Mouse (Mus musculus) stomach, embryonic 15.5 days (tissue): ENCODE results near the gene Znhit3. TPM values are rescaled to one million over a fixed set of nuclear protein-coding genes. Genes with fewer than 3 reads are reported as not detected.
A peak's percentile ranks its signal among the peaks of the same experiment; 100 is the strongest.

Experiments used
- ATAC-seq: fragments of 200-750 bp; cut with Nextera tagmentation; 2 replicates; pipeline ENCODE4 v1.8.0; 2017; ENCODE audit warnings: low read depth, moderate number of reproducible peaks, moderate TSS enrichment; ENCODE audit not compliant: insufficient read depth, low FRiP score
- H3K27ac ChIP-seq: fragments of 300-500 bp; sonication (generic); 2 replicates; pipeline ENCODE4 v1.5.1; 2015; ENCODE audit warnings: mild to moderate bottlenecking, inconsistent platforms
- H3K27me3 ChIP-seq: fragments of 300-500 bp; sonication (generic); replicated peaks from 2 replicates; pipeline ENCODE4 v1.6.1; 2015; ENCODE audit warnings: inconsistent platforms
- H3K36me3 ChIP-seq: fragments of 300-500 bp; sonication (generic); 2 replicates; pipeline ENCODE4 v1.6.1; 2015; ENCODE audit warnings: inconsistent platforms
- H3K4me1 ChIP-seq: fragments of 300-500 bp; sonication (generic); 2 replicates; pipeline ENCODE4 v1.6.1; 2015; ENCODE audit warnings: inconsistent platforms
- H3K4me2 ChIP-seq: fragments of 300-500 bp; sonication (generic); 2 replicates; pipeline ENCODE4 v1.6.1; 2015; ENCODE audit warnings: mild to moderate bottlenecking, inconsistent platforms
- H3K4me3 ChIP-seq: fragments of 300-500 bp; sonication (generic); replicated peaks from 2 replicates; pipeline ENCODE4 v1.5.1; 2015; ENCODE audit warnings: inconsistent platforms
- H3K9ac ChIP-seq: fragments of 300-500 bp; sonication (generic); 2 replicates; pipeline ENCODE4 v1.6.1; 2015; ENCODE audit warnings: inconsistent platforms
- H3K9me3 ChIP-seq: fragments of 300-500 bp; sonication (generic); 2 replicates; pipeline ENCODE4 v1.6.1; 2016; ENCODE audit warnings: inconsistent platforms
- WGBS: fragments of 180-500 bp; shearing (Covaris S2); methylation state at CpG from one replicate; pipeline ENCODE4 v1.1.7; 2015; 5-methylcytosine and 5-hydroxymethylcytosine counted together
- polyA plus RNA-seq: library from polyadenylated mRNA; unstranded; fragments of >200 nt; fragmentation: Nextera tagmentation; extraction: Ambion mirVana; gene quantifications from 2 replicates; pipeline ENCODE4 v1.2.1, GENCODE M21; 2015

Znhit3 gene
- polyA plus RNA-seq, 1 experiment from 2014 or later = 52.9 TPM

DNA sequence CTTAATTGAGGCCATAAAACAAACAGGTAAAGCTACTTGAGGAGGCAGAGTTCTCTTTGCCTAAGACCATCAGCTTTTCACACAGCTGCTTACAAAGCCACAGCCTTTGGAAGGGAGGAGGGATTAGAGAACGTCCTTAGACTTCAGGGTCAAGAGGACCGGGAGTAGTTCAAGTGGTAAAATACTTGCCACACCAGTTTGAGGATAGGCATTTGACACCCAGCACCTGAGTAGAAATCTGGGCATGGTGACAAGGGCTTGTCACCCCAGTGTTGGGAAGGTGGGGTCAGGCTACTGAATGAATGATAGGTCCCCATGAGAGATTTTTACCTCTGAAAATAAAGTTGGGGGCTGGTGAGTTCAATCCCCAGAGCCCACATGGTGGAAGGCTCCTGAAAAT, 36.4 kb upstream of the Znhit3 start:
- no peaks in the 10 kb centered on the region for H3K36me3 ChIP-seq
- H3K9me3 ChIP-seq = no peaks in the 10 kb centered on the region
- peaks cover 19% of the 10 kb centered on the region for H3K27me3 ChIP-seq
- ATAC-seq = no peak
- H3K4me3 ChIP-seq = no peak overlapping the region
- no peak overlapping the region for H3K27ac ChIP-seq
- H3K9ac ChIP-seq = no peak overlapping the region
- H3K4me1 ChIP-seq = peaks cover under 1% of the 10 kb centered on the region; the same call in 1 of the 2 replicates
- WGBS = 31% methylated on average over 2 of the region's 2 CpGs
- no peak overlapping the region for H3K4me2 ChIP-seq

DNA sequence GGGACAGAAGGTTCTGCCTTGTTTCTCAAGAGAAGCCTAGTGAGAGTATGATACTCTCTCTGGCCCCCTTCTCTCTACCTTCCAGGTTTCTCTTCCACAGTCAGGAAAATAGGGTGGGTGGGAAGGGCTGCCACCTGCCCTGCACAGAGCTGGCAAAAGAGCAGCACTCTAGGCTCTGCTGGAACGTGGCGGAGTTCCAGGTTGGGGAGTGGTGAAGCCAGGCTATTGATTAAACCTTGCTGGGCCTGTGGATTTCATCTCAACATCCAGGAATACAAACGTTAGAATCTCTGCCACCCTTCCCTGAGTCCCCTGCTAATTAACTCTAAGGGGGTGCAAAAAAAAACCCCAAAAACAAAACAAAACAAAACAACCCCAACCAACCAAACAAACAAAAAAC, 32.4 kb upstream of the Znhit3 start:
- H3K4me2 ChIP-seq = no peak overlapping the region
- no peak for ATAC-seq
- peaks cover 14% of the 10 kb centered on the region for H3K27me3 ChIP-seq
- 37% methylated on average over 3 of the region's 3 CpGs for WGBS
- H3K9me3 ChIP-seq = no peaks in the 10 kb centered on the region
- no peak overlapping the region for H3K4me3 ChIP-seq
- no peaks in the 10 kb centered on the region for H3K36me3 ChIP-seq
- H3K4me1 ChIP-seq = no peaks in the 10 kb centered on the region
- no peak overlapping the region for H3K9ac ChIP-seq
- no peak overlapping the region for H3K27ac ChIP-seq

DNA sequence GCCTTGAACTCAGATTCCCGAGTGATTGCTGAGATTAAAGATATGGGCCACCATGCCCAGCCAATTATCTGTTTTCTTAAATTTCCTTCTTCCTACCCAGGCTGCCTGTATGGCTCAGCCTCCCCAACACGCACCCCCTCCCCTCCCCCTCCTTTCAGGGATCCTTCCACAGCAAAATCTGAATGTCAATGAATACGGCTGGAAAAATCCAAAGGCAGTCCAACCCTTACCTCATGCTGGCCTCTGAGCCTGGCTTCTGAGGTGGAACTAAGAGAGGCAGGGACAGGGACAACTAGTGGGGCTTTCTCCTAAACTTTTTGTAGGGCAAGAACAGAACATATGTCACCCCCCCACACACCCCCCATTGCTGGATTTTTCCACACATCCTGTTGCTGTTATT, 31.9 kb upstream of the Znhit3 start:
- H3K4me3 ChIP-seq = no peak overlapping the region
- peaks cover 14% of the 10 kb centered on the region for H3K27me3 ChIP-seq
- WGBS = 60% methylated on average over 3 of the region's 3 CpGs
- H3K36me3 ChIP-seq = no peaks in the 10 kb centered on the region
- H3K4me2 ChIP-seq = no peak overlapping the region
- no peak overlapping the region for H3K27ac ChIP-seq
- H3K9me3 ChIP-seq = no peaks in the 10 kb centered on the region
- no peaks in the 10 kb centered on the region for H3K4me1 ChIP-seq
- no peak for ATAC-seq
- no peak overlapping the region for H3K9ac ChIP-seq

DNA sequence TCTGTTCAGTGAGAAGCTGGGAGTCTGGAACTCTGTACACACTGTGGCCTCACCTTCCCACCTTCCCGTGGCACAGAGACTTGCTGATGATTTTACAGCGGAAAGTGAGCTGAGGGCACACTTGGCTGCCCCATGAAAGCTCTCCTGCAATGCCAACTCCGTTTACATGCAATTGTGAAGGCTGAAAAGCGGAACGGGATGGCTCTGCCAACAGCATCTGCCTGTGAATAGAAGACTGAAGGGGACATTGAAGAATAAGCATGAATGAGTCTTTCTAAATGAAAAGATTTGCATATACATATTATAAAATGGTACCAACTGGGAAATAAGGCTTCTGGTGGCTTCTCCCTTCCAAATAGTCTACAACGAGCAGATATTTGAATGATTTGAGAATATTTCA, 31.0 kb upstream of the Znhit3 start:
- Histone ChIP-seq H3K9ac (no peak overlapping the region), H3K36me3 (no peaks in the 10 kb centered on the region), H3K4me1 (no peaks in the 10 kb centered on the region), H3K4me2 (no peak overlapping the region), H3K4me3 (no peak overlapping the region), H3K27me3 (peaks cover 14% of the 10 kb centered on the region), H3K9me3 (no peaks in the 10 kb centered on the region), H3K27ac (no peak overlapping the region)
- no peak for ATAC-seq
- 77% methylated on average over 6 of the region's 6 CpGs for WGBS

DNA sequence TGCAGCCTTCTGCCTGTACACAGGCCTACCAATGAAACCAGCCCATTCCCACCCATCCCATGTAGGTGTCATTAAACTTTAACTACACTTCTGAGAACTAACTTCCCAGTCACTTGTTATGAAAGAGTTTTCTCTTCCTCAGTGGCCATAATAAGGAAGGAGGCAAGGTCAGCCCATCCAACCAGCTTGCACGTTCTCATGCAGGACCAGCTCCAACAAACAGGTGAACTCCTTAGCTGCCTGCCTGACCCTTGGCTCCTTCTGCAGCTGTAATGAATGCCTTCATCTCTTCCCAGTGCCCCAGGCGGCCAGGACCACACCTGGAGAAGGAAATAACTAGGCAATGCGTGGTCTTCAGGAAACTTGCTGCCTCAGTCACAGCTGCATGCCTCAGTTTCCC, 29.7 kb upstream of the Znhit3 start:
- Histone ChIP-seq H3K9me3 (no peaks in the 10 kb centered on the region), H3K4me2 (no peak overlapping the region), H3K36me3 (no peaks in the 10 kb centered on the region), H3K4me1 (no peaks in the 10 kb centered on the region), H3K9ac (no peak overlapping the region), H3K4me3 (no peak overlapping the region), H3K27me3 (peaks cover 14% of the 10 kb centered on the region), H3K27ac (no peak overlapping the region)
- 39% methylated on average over 3 of the region's 3 CpGs for WGBS
- no peak for ATAC-seq

DNA sequence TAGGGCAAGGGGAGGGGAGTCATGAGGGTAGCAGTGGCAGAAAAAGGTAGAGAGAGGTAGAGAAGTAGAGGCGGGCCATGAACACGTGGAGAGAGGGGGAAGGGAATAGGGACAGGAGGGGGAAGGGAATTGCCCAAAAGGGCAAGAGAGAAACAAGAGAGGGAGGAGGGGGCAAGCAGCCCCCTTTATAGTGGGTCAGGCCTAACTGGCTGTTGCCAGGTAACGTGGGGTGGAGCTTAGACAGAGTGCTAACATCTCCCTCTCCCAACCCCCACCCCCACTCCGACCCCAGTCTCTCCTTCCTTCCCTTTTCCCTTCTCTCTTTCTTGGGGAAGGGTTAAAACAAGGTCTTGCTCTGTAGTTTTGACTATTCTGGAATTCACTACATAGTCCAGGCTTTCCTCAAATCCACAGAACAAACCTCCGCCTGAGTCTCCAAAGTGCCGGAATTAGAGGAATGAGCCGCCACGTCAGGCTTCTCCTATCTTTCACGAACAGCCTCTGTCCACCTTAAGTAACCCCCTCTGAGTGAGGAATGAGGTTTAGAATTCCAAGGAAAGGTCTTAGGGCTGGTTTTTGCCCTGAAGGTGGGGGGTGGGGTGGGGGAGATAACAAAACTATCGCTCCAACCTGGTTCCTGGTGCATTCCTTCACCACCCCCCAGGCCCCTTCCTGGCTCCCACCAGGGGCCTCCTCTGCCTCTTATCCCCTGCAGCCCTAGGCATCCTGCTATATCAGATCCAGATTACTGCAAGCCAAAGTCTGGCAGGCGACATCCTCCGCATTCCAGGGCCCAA, 28.7 kb upstream of the Znhit3 start:
- Histone ChIP-seq H3K27ac (no peak overlapping the region), H3K9me3 (no peaks in the 10 kb centered on the region), H3K4me2 (no peak overlapping the region), H3K4me1 (no peaks in the 10 kb centered on the region), H3K27me3 (peaks cover 14% of the 10 kb centered on the region), H3K4me3 (no peak overlapping the region), H3K9ac (no peak overlapping the region), H3K36me3 (no peaks in the 10 kb centered on the region)
- WGBS = 3% methylated on average over 12 of the region's 12 CpGs
- ATAC-seq = no peak

DNA sequence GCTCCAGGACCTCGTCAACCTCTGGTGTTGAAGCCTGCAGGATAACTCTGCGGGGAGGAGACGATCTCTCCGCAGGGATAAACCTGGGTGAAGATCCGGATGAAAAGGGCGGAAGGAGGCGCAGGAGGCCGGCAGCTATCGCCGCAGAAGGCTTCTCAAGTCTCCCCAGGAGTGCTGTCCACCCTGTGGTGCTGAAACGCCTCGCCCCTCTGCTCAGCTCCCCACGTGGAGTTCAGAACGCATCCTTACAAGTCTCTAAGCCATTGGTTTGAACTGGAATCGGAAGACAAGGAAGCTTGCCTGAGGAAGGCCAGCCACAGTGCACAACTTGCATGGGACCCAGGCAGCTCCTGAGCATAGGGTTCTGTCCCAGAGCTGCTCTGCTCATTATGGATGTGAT, 27.8 kb upstream of the Znhit3 start:
- H3K27ac ChIP-seq = no peak overlapping the region
- peak overlapping the region; percentile 25; the same call in 1 of the 2 replicates for H3K4me2 ChIP-seq
- H3K4me3 ChIP-seq = no peak overlapping the region
- H3K36me3 ChIP-seq = no peaks in the 10 kb centered on the region
- ATAC-seq = no peak
- no peaks in the 10 kb centered on the region for H3K9me3 ChIP-seq
- peaks cover 14% of the 10 kb centered on the region for H3K27me3 ChIP-seq
- H3K9ac ChIP-seq = no peak overlapping the region
- under 1% methylated on average over 15 of the region's 15 CpGs for WGBS
- H3K4me1 ChIP-seq = no peaks in the 10 kb centered on the region

DNA sequence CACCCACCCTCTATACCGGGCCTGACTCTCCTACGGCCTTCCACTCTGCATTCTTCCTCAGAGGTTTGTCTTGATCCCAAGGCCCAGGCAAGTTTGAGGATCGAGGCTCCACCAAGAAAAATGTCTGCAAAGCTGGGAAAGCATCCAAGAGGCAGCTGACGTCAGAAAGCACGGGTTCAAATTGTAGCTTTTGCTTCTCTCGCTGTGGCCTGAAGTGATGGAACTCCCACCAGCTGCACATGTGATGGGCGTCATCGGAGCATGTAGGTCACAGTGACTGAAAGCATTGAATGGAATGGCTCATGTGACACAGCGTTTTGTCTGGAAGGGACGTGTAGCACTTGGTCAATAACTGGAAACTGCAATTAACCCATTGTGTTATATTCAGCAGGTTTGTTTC, 24.0 kb upstream of the Znhit3 start:
- no peaks in the 10 kb centered on the region for H3K9me3 ChIP-seq
- H3K4me1 ChIP-seq = no peaks in the 10 kb centered on the region
- WGBS = 72% methylated on average over 10 of the region's 10 CpGs
- H3K9ac ChIP-seq = no peak overlapping the region
- no peak overlapping the region for H3K27ac ChIP-seq
- no peak for ATAC-seq
- no peak overlapping the region for H3K4me2 ChIP-seq
- H3K4me3 ChIP-seq = no peak overlapping the region
- H3K27me3 ChIP-seq = peaks cover 10% of the 10 kb centered on the region
- H3K36me3 ChIP-seq = no peaks in the 10 kb centered on the region

DNA sequence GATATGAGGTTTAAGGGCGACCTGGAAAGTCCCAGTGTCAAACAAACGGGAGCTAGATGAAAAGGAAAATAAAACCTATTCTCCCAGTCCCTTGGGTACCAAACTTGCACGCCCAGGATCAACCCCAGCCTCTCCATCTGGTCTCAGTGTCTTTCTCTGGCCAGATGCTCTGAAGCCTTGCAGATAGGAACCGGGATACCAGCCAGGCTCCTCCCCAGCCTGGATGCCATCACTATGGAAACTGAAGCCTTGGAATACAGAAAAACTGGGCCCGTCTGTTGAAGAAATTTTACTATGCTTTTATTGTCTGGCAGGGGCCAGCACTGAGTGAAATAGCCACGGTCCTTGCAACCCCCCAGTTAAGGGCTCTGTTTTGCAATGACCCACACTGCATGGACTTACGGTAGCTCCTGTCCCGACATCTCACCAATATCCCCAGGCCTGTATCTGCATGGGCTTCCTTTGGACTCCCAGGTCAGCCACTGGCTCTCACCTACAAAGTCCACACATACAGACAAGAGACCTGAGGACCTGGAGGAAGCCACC, 23.4 kb upstream of the Znhit3 start:
- H3K27ac ChIP-seq = no peak overlapping the region
- peaks cover 6% of the 10 kb centered on the region for H3K27me3 ChIP-seq
- no peak for ATAC-seq
- H3K4me2 ChIP-seq = no peak overlapping the region
- no peaks in the 10 kb centered on the region for H3K36me3 ChIP-seq
- H3K9me3 ChIP-seq = no peaks in the 10 kb centered on the region
- H3K9ac ChIP-seq = no peak overlapping the region
- no peaks in the 10 kb centered on the region for H3K4me1 ChIP-seq
- no peak overlapping the region for H3K4me3 ChIP-seq
- 62% methylated on average over 8 of the region's 8 CpGs for WGBS

DNA sequence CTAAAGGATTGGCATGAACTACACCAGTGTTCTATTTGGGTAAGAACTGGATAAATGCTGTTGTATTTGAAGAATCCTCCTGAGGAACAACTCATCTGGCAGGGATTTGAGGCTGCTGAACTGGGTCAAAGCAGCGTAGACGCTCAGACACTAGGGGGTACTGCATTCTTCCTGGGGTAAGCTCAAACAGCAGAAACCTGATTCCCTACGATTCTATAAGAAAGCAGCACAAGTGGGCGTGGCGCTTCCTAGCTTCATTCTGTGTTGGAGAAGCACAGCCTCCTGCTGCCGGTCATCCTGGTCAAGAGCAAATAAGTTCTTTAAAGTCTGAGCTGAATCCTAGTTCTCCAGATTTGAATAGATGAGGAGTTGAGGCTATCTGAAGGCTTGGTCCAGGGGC, 16.1 kb upstream of the Znhit3 start:
- no peak for ATAC-seq
- Histone ChIP-seq H3K4me2 (no peak overlapping the region), H3K4me1 (no peaks in the 10 kb centered on the region), H3K9me3 (no peaks in the 10 kb centered on the region), H3K27ac (no peak overlapping the region), H3K36me3 (no peaks in the 10 kb centered on the region), H3K9ac (no peak overlapping the region), H3K27me3 (no peaks in the 10 kb centered on the region), H3K4me3 (no peak overlapping the region)
- 13% methylated on average over 6 of the region's 6 CpGs for WGBS

DNA sequence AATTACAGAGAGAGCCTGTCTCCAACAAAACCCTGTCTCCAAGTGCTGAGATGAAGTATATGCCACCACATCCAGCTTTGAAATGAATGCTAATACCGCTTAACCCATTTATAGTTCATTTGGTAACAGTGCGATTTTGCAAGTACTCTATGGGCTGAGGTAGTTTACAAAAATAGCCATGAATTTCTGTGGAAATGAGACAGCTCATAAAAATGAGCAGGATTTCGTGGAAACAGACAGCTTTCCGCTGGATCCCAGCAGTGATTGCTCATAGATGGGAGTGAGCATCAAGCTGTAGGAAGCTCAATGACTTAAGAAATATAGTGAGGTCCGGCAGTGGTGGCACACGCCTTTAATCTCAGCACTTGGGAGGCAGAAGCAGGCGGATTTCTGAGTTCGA, 4.8 kb upstream of the Znhit3 start:
- Histone ChIP-seq H3K9me3 (no peaks in the 10 kb centered on the region), H3K4me2 (no peak overlapping the region), H3K36me3 (no peaks in the 10 kb centered on the region), H3K27ac (no peak overlapping the region), H3K27me3 (no peaks in the 10 kb centered on the region), H3K4me3 (no peak overlapping the region), H3K9ac (no peak overlapping the region), H3K4me1 (no peaks in the 10 kb centered on the region)
- no peak for ATAC-seq
- 82% methylated on average over 8 of the region's 8 CpGs for WGBS

DNA sequence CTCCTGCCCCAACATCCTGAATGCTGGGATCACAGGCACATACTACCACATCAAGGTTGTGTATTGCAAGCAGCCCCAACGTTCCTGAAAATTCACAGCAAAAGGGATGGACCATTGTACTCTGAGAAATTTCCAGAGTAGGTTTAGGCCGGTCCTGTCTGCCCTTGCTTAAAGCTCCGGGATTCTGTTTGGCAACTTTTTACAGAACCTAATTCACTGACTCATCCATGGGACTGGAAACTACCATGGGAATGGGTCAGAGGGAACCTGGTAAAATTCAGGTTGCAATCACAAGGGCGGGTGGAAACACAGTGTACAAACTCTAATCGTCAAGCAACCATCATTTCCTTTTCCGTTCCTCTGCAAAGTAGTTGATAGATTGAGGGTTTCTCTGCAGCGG, 3.8 kb upstream of the Znhit3 start:
- H3K4me2 ChIP-seq = no peak overlapping the region
- H3K36me3 ChIP-seq = no peaks in the 10 kb centered on the region
- no peak overlapping the region for H3K9ac ChIP-seq
- ATAC-seq = no peak
- H3K4me1 ChIP-seq = no peaks in the 10 kb centered on the region; the same call in 1 of the 2 replicates
- 66% methylated on average over 7 of the region's 7 CpGs for WGBS
- no peak overlapping the region for H3K27ac ChIP-seq
- no peak overlapping the region for H3K4me3 ChIP-seq
- H3K9me3 ChIP-seq = no peaks in the 10 kb centered on the region
- H3K27me3 ChIP-seq = no peaks in the 10 kb centered on the region
